Mouse (Mus musculus) granulocyte monocyte progenitor cell, adult 5-6 weeks (primary cell): ENCODE measurements around the gene Zbtb7b. TPM values are rescaled to one million over a fixed set of nuclear protein-coding genes. Genes with fewer than 3 reads are reported as not detected.

Experiments used
- ATAC-seq: replicated peaks from 2 replicates; pipeline ENCODE4 v1.8.0; 2016; ENCODE audit warnings: mild to moderate bottlenecking, moderate TSS enrichment, inconsistent platforms; ENCODE audit not compliant: poor library complexity, severe bottlenecking
- total RNA-seq, 2 experiments: library from RNA; stranded (forward) in 1 of 2; stranded (reverse) in 1 of 2; fragments of 200-712, 200-1000 nt in 1 of 2; fragments of >200 nt in 1 of 2; fragmentation: Nextera tagmentation in 1 of 2; gene quantifications; 2 replicates each; pipeline ENCODE4 v1.2.3; 2014 to 2017

The Zbtb7b gene
- total RNA-seq, 2 experiments from 2014 or later, result 8.5 to 14.0 TPM

GRCm38 (mm10) chr3:89419571-89419970, 25.0 kb upstream of the Zbtb7b start:
- no peak for ATAC-seq

GRCm38 (mm10) chr3:89418861-89419250, 24.3 kb upstream of the Zbtb7b start:
- no peak for ATAC-seq

GRCm38 (mm10) chr3:89418170-89418860, 23.7 kb upstream of the Zbtb7b start, which contains the start of the genes Cks1b and Shc1:
TSS of gene Cks1b (minus strand) at chr3:89418383.
TSS of gene Shc1 (plus strand) at chr3:89418443.
- peak; percentile 84 for ATAC-seq

- ATAC-seq, result peak; percentile 15
Measured at GRCm38 (mm10) chr3:89417840-89418169, 23.2 kb upstream of the Zbtb7b start.

GRCm38 (mm10) chr3:89417131-89417530, 22.6 kb upstream of the Zbtb7b start:
- no peak for ATAC-seq

- no peak for ATAC-seq
Measured at GRCm38 (mm10) chr3:89416158-89416557, 21.6 kb upstream of the Zbtb7b start.

GRCm38 (mm10) chr3:89411490-89412393, 17.2 kb upstream of the Zbtb7b start, which contains the start of gene Flad1:
TSS of gene Flad1 (minus strand) at chr3:89411870.
- peak; percentile 99 for ATAC-seq

- no peak for ATAC-seq
Measured at GRCm38 (mm10) chr3:89410864-89411263, 16.3 kb upstream of the Zbtb7b start.

GRCm38 (mm10) chr3:89409701-89410100, 15.1 kb upstream of the Zbtb7b start:
- ATAC-seq, result no peak

- ATAC-seq, result no peak
Measured at GRCm38 (mm10) chr3:89408448-89408847, 13.9 kb upstream of the Zbtb7b start.

GRCm38 (mm10) chr3:89406887-89407286, 12.3 kb upstream of the Zbtb7b start:
- ATAC-seq, result no peak

- no peak for ATAC-seq
Measured at GRCm38 (mm10) chr3:89402693-89403092, 8.1 kb upstream of the Zbtb7b start, which contains the start of gene Lenep. TSS of gene Lenep (minus strand) at chr3:89402793.

- ATAC-seq, result no peak
Measured at GRCm38 (mm10) chr3:89401329-89401728, 6.8 kb upstream of the Zbtb7b start.

GRCm38 (mm10) chr3:89396654-89397005, 2.1 kb upstream of the Zbtb7b start:
- no peak for ATAC-seq

- no peak for ATAC-seq
Measured at GRCm38 (mm10) chr3:89395806-89396653, 1.5 kb upstream of the Zbtb7b start.

- no peak for ATAC-seq
Measured at GRCm38 (mm10) chr3:89395419-89395805, 836 bp upstream of the Zbtb7b start.

- ATAC-seq, result peak; percentile 33
Measured at GRCm38 (mm10) chr3:89394894-89395256, 299 bp upstream of the Zbtb7b start.

GRCm38 (mm10) chr3:89393605-89394004, 971 bp downstream of the Zbtb7b start:
- peak; percentile 77 for ATAC-seq

- ATAC-seq, result no peak
Measured at GRCm38 (mm10) chr3:89392871-89393311, 1.7 kb downstream of the Zbtb7b start.

GRCm38 (mm10) chr3:89391663-89392511, 2.7 kb downstream of the Zbtb7b start:
- no peak for ATAC-seq
